Mouse (Mus musculus) stomach, embryonic 15.5 days (tissue): ENCODE results near the gene Gpc6. TPM values are rescaled to one million over a fixed set of nuclear protein-coding genes. Genes with fewer than 3 reads are reported as not detected.

Source experiments
- ATAC-seq: fragments of 200-750 bp; cut with Nextera tagmentation; 2 replicates; pipeline ENCODE4 v1.8.0; 2017; ENCODE audit warnings: low read depth, moderate number of reproducible peaks, moderate TSS enrichment; ENCODE audit not compliant: insufficient read depth, low FRiP score
- H3K27ac ChIP-seq: fragments of 300-500 bp; sonication (generic); 2 replicates; pipeline ENCODE4 v1.5.1; 2015; ENCODE audit warnings: mild to moderate bottlenecking, inconsistent platforms
- H3K27me3 ChIP-seq: fragments of 300-500 bp; sonication (generic); replicated peaks from 2 replicates; pipeline ENCODE4 v1.6.1; 2015; ENCODE audit warnings: inconsistent platforms
- H3K36me3 ChIP-seq: fragments of 300-500 bp; sonication (generic); 2 replicates; pipeline ENCODE4 v1.6.1; 2015; ENCODE audit warnings: inconsistent platforms
- H3K4me1 ChIP-seq: fragments of 300-500 bp; sonication (generic); 2 replicates; pipeline ENCODE4 v1.6.1; 2015; ENCODE audit warnings: inconsistent platforms
- H3K4me2 ChIP-seq: fragments of 300-500 bp; sonication (generic); 2 replicates; pipeline ENCODE4 v1.6.1; 2015; ENCODE audit warnings: mild to moderate bottlenecking, inconsistent platforms
- H3K4me3 ChIP-seq: fragments of 300-500 bp; sonication (generic); replicated peaks from 2 replicates; pipeline ENCODE4 v1.5.1; 2015; ENCODE audit warnings: inconsistent platforms
- H3K9ac ChIP-seq: fragments of 300-500 bp; sonication (generic); 2 replicates; pipeline ENCODE4 v1.6.1; 2015; ENCODE audit warnings: inconsistent platforms
- H3K9me3 ChIP-seq: fragments of 300-500 bp; sonication (generic); 2 replicates; pipeline ENCODE4 v1.6.1; 2016; ENCODE audit warnings: inconsistent platforms
- WGBS: fragments of 180-500 bp; shearing (Covaris S2); methylation state at CpG from one replicate; pipeline ENCODE4 v1.1.7; 2015; 5-methylcytosine and 5-hydroxymethylcytosine counted together
- polyA plus RNA-seq: library from polyadenylated mRNA; unstranded; fragments of >200 nt; fragmentation: Nextera tagmentation; extraction: Ambion mirVana; gene quantifications from 2 replicates; pipeline ENCODE4 v1.2.1, GENCODE M21; 2015

The Gpc6 gene
- polyA plus RNA-seq, 1 experiment from 2014 or later: 52.4 TPM

DNA sequence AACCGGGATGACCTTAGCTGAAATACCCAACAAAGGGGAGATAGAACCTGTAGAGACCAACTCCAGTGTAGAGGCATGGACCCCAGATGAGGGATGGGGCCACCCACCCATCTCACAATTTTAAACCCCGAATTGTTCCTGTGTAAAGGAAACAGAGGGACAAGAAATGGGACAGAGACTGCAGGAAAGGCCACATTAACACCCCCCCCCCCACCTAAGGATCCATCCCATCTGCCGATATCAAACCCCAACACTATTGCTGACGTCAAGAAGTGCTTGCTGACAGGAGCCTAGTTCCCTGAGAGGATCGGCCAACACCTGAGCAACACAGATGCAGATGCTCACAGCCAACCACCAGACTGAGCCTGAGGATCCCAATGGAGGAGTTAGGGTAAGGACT is 241.2 kb downstream of the Gpc6 start:
- Histone ChIP-seq H3K9ac (no peak overlapping the region), H3K9me3 (no peaks in the 10 kb centered on the region), H3K27me3 (no peaks in the 10 kb centered on the region), H3K4me2 (no peak overlapping the region), H3K27ac (no peak overlapping the region), H3K4me1 (no peaks in the 10 kb centered on the region), H3K36me3 (no peaks in the 10 kb centered on the region), H3K4me3 (no peak overlapping the region)
- 91% methylated on average over 5 of the region's 5 CpGs for WGBS
- ATAC-seq: no peak

DNA sequence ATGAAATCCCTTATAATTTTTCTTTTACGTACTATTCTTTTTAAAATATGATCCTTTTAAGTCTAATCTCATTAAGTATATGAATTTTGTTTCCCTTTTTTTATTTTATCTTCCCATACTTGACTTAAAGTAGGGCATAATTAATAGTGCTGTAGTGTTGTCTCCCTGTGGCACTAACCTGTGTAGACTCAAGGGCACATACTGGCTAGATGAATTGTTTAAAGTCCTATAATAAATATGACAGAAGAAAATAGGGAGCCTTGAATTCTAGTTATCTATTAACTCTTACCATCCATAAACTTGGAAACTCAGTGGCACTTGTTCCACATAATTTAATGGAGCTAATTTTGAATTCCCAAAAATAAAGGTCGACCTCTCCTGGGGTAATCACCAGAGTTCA is 268.2 kb downstream of the Gpc6 start:
- no peak overlapping the region for H3K27ac ChIP-seq
- no peaks in the 10 kb centered on the region for H3K27me3 ChIP-seq
- no peak overlapping the region for H3K4me2 ChIP-seq
- 91% methylated on average over 2 of the region's 2 CpGs for WGBS
- H3K36me3 ChIP-seq: no peaks in the 10 kb centered on the region
- no peaks in the 10 kb centered on the region for H3K9me3 ChIP-seq
- no peak overlapping the region for H3K9ac ChIP-seq
- no peak for ATAC-seq
- H3K4me3 ChIP-seq: no peak overlapping the region
- no peaks in the 10 kb centered on the region for H3K4me1 ChIP-seq

DNA sequence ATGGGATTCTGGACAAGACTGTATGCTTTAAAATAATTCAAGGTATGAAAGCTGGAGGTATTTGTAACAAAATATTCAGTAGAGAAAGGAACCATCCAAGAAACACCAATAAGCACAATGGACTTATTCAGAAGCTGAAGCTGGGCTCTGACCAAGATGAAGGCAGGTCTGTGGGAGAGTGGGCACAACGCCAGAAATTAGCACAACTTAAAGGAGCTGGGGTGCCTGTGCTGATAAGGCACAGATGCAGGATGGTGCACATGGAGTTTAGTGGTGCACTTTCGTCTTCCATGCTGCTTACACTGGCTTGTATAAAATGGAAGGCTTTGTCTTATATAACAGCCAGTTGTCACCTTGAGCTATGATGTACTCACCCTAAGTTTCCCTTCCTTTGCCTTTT is 276.9 kb downstream of the Gpc6 start:
- Histone ChIP-seq H3K4me1 (no peaks in the 10 kb centered on the region), H3K27me3 (no peaks in the 10 kb centered on the region), H3K9me3 (no peaks in the 10 kb centered on the region), H3K4me2 (no peak overlapping the region), H3K9ac (no peak overlapping the region), H3K27ac (no peak overlapping the region), H3K36me3 (no peaks in the 10 kb centered on the region), H3K4me3 (no peak overlapping the region)
- no peak for ATAC-seq
- 77% methylated on average over 2 of the region's 2 CpGs for WGBS

DNA sequence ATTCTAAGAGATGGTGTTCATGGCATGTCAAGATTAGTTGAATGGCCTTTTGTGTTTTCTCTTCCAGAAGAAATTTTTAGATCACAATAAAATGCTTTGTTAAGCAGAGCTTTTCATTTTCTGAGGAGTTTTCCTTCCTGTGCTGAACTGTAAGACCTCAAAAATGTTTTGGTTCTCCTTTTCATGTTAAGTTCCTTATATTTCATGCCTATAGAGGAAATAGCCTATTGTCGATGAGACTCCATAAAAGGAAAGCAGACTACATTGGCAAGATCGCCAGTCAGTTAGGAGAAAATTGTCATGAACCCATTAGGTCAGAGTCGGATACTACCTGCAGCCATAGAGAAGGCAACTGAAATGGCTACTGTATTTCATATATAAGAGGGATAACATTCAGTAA is 278.8 kb downstream of the Gpc6 start:
- Histone ChIP-seq H3K4me1 (no peaks in the 10 kb centered on the region), H3K9ac (no peak overlapping the region), H3K4me3 (no peak overlapping the region), H3K36me3 (no peaks in the 10 kb centered on the region), H3K27me3 (no peaks in the 10 kb centered on the region), H3K4me2 (no peak overlapping the region), H3K27ac (no peak overlapping the region), H3K9me3 (no peaks in the 10 kb centered on the region)
- no peak for ATAC-seq
- 82% methylated on average over 3 of the region's 3 CpGs for WGBS

DNA sequence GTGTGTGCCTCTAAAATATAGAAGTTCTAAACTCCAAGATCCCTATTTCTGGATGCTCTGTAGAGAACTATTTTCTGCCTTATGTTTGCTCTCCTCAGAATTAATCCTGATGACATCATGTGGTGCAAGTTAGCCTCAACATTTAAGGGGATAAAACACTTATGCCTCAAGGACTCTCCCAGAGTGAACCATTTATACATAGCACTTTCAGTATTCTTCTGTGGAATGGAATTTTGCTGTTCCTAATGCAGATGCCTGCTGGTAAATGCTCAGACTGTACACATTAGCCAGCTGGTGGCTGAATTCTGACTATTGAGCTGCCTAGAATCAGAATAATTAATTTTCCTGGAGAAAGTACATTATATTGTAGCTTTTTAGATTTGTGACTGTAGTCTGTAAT is 289.3 kb downstream of the Gpc6 start:
- Histone ChIP-seq H3K4me3 (no peak overlapping the region), H3K36me3 (no peaks in the 10 kb centered on the region), H3K9ac (no peak overlapping the region), H3K4me1 (no peaks in the 10 kb centered on the region), H3K4me2 (no peak overlapping the region), H3K27me3 (no peaks in the 10 kb centered on the region), H3K27ac (no peak overlapping the region), H3K9me3 (no peaks in the 10 kb centered on the region)
- no peak for ATAC-seq

DNA sequence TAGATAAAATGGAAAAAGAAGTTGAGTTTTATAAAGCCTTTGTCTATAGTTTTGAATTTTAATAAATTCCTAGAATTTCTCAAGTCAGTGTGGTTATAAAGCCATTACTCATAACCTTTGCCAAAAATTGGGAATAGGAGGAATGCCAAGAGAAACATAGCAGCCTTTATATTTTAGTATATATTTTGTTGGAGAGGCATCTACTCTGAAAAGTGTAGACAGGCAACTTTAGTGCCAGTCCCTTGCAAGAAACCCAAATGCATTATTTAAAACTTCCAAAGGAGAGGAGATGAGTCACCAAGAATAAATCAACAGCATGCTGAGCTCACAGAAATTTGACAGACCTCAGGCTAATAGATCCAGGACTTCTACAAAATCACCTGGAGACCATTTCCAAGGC is 301.8 kb downstream of the Gpc6 start:
- no peak for ATAC-seq
- Histone ChIP-seq H3K4me2 (no peak overlapping the region), H3K9me3 (no peaks in the 10 kb centered on the region), H3K27me3 (no peaks in the 10 kb centered on the region), H3K27ac (no peak overlapping the region), H3K36me3 (no peaks in the 10 kb centered on the region), H3K9ac (no peak overlapping the region), H3K4me1 (no peaks in the 10 kb centered on the region), H3K4me3 (no peak overlapping the region)

DNA sequence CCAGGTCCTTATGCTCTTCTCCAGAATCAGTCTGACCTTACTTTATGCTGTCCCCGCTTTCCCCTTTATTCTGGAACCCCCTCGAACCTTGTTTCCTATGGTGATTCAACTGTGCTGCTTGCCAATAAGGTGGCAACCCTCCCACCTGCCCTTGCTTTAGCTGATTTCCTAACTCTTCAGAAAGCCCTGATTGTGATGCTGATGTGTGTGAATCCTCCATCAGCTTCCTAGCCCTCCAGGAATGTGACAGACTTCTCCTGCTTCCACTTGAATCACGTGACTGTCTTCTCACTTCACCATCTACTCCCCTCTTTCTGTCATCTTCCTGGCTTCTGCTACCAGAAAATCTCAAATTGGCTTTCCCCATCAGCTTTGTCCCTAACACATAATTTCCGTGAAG is 305.4 kb downstream of the Gpc6 start:
- no peaks in the 10 kb centered on the region for H3K9me3 ChIP-seq
- H3K4me1 ChIP-seq: no peaks in the 10 kb centered on the region
- H3K36me3 ChIP-seq: no peaks in the 10 kb centered on the region
- no peak overlapping the region for H3K9ac ChIP-seq
- no peak for ATAC-seq
- no peak overlapping the region for H3K4me2 ChIP-seq
- no peak overlapping the region for H3K4me3 ChIP-seq
- no peak overlapping the region for H3K27ac ChIP-seq
- no peaks in the 10 kb centered on the region for H3K27me3 ChIP-seq
- WGBS: 75% methylated on average over 4 of the region's 4 CpGs

DNA sequence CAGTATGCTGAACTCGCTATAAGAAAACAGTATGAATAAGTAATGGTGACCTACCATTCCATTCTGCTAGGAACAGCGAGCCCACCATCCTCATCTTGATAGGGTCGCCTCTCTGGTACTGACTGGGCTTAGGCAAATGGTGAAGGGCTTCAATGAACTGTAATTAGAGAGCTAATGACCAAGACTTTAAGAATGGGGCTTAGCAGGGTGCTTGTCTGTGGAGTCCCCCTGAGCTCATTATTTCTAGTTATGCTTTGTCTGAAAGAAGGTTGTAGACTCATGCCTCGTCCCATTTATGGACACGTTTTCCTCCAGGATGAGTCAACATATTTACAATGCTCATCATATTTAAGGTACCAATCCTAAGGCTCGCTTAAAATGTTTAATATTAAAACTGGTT is 313.1 kb downstream of the Gpc6 start:
- H3K9ac ChIP-seq: no peak overlapping the region
- H3K27ac ChIP-seq: no peak overlapping the region
- 85% methylated on average over 6 of the region's 6 CpGs for WGBS
- no peak overlapping the region for H3K4me2 ChIP-seq
- H3K36me3 ChIP-seq: no peaks in the 10 kb centered on the region
- H3K4me1 ChIP-seq: no peaks in the 10 kb centered on the region
- H3K9me3 ChIP-seq: no peaks in the 10 kb centered on the region
- H3K27me3 ChIP-seq: no peaks in the 10 kb centered on the region
- no peak overlapping the region for H3K4me3 ChIP-seq
- ATAC-seq: no peak

DNA sequence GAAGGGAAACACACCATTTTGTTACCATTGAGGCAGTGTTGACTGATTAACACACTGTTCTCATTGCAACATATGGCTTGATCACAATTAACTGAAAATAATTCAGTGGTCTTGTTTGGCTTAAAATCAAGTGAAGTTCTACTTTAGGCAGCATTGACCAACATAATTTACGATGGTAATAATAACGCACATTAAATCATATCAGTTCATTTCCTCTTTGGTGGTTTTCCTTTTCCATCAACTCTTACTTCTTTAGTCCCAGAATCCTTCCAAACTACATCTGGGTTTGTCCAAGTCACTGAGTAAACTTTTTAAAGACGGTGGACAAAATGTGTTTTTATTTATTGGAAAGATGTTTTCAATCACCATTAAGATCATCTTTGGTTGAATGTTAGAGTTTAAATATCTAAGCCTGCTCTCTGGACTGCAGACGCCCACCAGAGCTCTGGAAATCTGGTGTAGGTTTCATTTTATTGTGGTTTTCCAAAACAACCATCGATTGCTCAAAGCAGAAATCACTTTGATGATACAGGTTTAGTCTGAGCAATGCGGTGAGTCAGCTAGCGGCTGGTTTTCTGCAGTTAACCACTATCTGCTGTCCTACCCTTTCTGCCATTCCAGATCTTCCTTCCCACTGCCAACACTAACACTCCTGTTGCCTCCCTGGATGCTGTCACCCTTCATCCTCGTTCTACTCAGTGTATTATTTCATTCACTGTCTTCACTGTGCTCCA is 314.7 kb downstream of the Gpc6 start:
- ATAC-seq: no peak
- Histone ChIP-seq H3K4me1 (no peaks in the 10 kb centered on the region), H3K36me3 (no peaks in the 10 kb centered on the region), H3K4me2 (no peak overlapping the region), H3K9ac (no peak overlapping the region), H3K27ac (no peak overlapping the region), H3K9me3 (no peaks in the 10 kb centered on the region), H3K27me3 (no peaks in the 10 kb centered on the region), H3K4me3 (no peak overlapping the region)
- 75% methylated on average over 8 of the region's 8 CpGs for WGBS

DNA sequence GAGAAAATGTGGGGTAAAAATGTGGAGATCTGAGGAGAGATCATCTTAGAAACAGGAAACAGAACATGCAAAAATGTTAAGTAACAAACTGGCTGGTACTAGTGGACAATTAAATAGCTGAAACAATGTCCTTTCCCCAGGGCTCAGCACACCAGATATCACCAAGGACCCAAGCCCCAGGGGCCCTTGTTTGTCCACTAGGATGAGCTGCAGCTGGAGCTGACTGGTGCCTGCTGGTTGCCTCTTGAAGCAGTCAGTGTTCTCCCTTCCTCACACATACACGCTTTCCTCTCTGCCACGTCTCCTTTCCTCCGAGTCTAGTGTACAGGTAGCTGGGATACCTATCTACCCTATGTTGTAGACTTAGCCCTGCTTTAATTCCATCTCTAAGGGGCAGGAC is 320.5 kb downstream of the Gpc6 start:
- Histone ChIP-seq H3K27ac (no peak overlapping the region), H3K9me3 (no peaks in the 10 kb centered on the region), H3K4me3 (no peak overlapping the region), H3K9ac (no peak overlapping the region), H3K36me3 (no peaks in the 10 kb centered on the region), H3K4me2 (no peak overlapping the region), H3K27me3 (no peaks in the 10 kb centered on the region), H3K4me1 (no peaks in the 10 kb centered on the region)
- ATAC-seq: no peak
- WGBS: 82% methylated on average over 3 of the region's 3 CpGs

DNA sequence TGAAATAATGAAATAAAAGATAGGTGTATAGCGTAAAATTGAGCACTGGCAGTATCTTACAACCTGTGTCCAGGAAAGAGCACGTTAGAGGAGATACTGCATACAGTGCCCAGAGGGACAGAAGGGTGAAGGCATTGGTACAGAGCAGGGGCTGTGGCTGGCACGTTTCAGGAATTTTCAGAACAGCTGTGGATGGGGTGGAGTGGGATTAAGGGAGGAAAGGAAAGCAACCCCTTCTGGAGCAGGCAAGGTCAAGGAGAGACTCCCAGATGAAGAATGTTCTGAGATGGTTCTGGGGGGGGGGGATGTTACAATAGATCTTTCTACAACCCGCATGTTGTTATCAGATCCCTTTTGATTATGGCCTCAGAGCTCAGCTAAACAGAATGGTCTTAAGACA is 331.1 kb downstream of the Gpc6 start:
- H3K4me1 ChIP-seq: no peaks in the 10 kb centered on the region
- no peak overlapping the region for H3K27ac ChIP-seq
- no peaks in the 10 kb centered on the region for H3K27me3 ChIP-seq
- no peak overlapping the region for H3K4me3 ChIP-seq
- no peak for ATAC-seq
- H3K9ac ChIP-seq: no peak overlapping the region
- H3K9me3 ChIP-seq: no peaks in the 10 kb centered on the region
- no peak overlapping the region for H3K4me2 ChIP-seq
- no peaks in the 10 kb centered on the region for H3K36me3 ChIP-seq
- 78% methylated on average over 4 of the region's 4 CpGs for WGBS

DNA sequence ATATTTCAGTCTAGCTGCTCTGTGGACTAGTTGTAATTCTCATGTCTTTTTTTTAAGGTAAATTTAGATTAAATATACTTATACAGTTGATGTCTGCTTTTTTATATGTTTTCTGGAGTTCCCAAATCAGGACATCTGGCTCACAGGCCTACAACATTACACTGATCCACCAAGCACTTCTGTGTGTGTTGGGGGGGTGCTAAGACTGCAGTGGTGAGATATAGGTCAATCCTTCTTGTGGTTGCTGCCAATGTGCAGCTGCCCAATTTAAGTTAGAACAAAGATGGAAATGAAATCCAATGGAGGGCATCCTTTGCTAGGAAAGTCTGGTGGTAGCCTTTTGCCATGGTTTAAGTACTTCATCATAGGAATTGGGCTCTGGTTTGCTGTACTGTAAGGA is 340.5 kb downstream of the Gpc6 start:
- H3K4me1 ChIP-seq: no peaks in the 10 kb centered on the region
- no peak overlapping the region for H3K9ac ChIP-seq
- H3K27ac ChIP-seq: no peak overlapping the region
- no peak overlapping the region for H3K4me2 ChIP-seq
- H3K4me3 ChIP-seq: no peak overlapping the region
- H3K27me3 ChIP-seq: no peaks in the 10 kb centered on the region
- ATAC-seq: no peak
- H3K9me3 ChIP-seq: no peaks in the 10 kb centered on the region
- no peaks in the 10 kb centered on the region for H3K36me3 ChIP-seq
